Mouse (Mus musculus): ENCODE data around the gene Slc5a4a. TPM values are rescaled to one million over a fixed set of nuclear protein-coding genes. Genes with fewer than 3 reads are reported as not detected.

Gene Slc5a4a
- polyA plus RNA-seq, 2 experiments = not detected

DNA sequence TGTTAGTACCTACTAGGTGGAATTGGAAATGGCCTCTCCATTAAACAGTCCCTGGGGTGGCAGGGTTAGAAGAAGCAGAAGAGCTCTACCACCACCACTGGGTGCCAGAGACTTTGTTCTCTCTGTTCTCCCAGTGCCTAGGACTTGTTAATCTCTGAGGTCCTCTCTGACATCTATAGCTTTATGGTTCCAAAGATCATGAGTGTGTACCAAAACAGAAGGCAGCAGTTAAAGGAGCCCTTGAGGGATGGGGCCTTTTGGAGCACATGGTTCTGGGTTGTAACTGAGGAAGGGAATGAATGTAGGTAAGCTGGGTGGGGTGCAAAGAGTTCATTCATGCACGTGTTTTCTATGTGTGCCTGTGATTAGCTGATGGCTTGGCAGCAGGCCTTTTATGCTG lies 10.8 kb downstream of the Slc5a4a start:
- no peak overlapping the region for H3K9ac ChIP-seq (ENCODE audit: low read depth, low read length, severe bottlenecking)
- H3K27me3 ChIP-seq (ENCODE audit: control insufficient read depth, insufficient read depth, low read length) = no peaks in the 10 kb centered on the region
- TF ChIP-seq POLR2A (IDR thresholded peaks at IDR 0.05; ENCODE audit: borderline replicate concordance, extremely low read depth, insufficient read depth, insufficient read length) = no peak
- no peaks in the 10 kb centered on the region for H3K9me3 ChIP-seq (ENCODE audit: control insufficient read depth, low read length)
- ATAC-seq (ENCODE audit: low FRiP score, low read depth) = no peak
- no peaks in the 10 kb centered on the region for H3K4me1 ChIP-seq (ENCODE audit: control insufficient read depth, insufficient read depth, low read length)
- no peak overlapping the region for H3K27ac ChIP-seq (replicated peaks; ENCODE audit: low read depth, low read length)
- H3K4me3 ChIP-seq (replicated peaks; ENCODE audit: low read length) = no peak overlapping the region
- no peaks in the 10 kb centered on the region for H3K36me3 ChIP-seq (ENCODE audit: control insufficient read depth, insufficient read depth, low read length)
- 80% methylated on average over 1 of the region's 1 CpGs for WGBS
- H3K4me2 ChIP-seq (replicated peaks; ENCODE audit: low read depth, low read length, severe bottlenecking) = no peak overlapping the region
- no peak for DNase-seq (ENCODE audit: low spot score)

DNA sequence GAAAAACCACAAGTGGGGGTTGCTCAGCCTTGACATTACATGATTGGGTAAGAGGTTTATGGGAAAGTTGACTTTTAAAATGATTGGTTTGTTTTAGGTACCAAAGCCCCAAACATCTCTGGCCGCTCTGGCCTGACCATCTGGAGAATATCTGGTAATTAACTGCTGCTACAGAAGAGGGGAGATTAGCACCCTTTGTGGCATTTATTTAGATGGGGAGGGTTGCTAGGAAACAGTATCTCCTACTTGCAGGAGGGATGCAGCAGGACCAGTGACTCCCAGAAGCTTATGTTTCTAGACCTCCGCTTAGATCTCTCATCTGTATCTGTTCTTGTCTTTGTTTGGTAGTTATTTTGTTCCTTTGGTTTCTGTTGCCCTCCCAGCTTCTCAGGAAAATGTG lies 27.6 kb downstream of the Slc5a4a start:
- Histone ChIP-seq H3K27me3 (ENCODE audit: control insufficient read depth, insufficient read depth, low read length) (no peaks in the 10 kb centered on the region), H3K36me3 (ENCODE audit: control insufficient read depth, insufficient read depth, low read length) (no peaks in the 10 kb centered on the region), H3K4me1 (ENCODE audit: control insufficient read depth, insufficient read depth, low read length) (no peaks in the 10 kb centered on the region), H3K27ac (replicated peaks; ENCODE audit: low read depth, low read length) (no peak overlapping the region), H3K4me3 (replicated peaks; ENCODE audit: low read length) (no peak overlapping the region), H3K9ac (ENCODE audit: low read depth, low read length, severe bottlenecking) (no peak overlapping the region), H3K4me2 (replicated peaks; ENCODE audit: low read depth, low read length, severe bottlenecking) (no peak overlapping the region), H3K9me3 (ENCODE audit: control insufficient read depth, low read length) (no peaks in the 10 kb centered on the region)
- 51% methylated on average over 2 of the region's 2 CpGs for WGBS
- DNase-seq (ENCODE audit: low spot score) (no peak), ATAC-seq (ENCODE audit: low FRiP score, low read depth) (no peak)
- TF ChIP-seq POLR2A (IDR thresholded peaks at IDR 0.05; ENCODE audit: borderline replicate concordance, extremely low read depth, insufficient read depth, insufficient read length) = no peak

DNA sequence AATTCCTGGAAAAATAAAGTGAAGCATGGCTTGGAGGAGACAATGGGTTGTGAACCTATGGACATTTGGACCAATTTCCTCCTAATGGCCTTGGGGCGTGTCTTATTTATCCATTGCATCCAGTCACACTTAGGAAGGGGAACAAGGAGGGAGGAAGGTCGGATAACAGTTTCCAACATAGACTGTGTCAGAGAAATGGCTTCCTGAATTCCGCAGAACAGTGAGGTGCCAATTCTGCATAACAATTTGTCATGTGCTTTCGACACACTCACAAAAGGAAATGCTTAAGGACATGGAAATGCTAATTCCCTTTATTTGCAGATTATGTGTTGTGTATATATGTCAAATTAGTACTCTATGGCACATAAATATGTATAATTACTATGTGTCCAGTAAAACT lies 38.0 kb downstream of the Slc5a4a start:
- Histone ChIP-seq H3K27me3 (ENCODE audit: control insufficient read depth, insufficient read depth, low read length) (no peaks in the 10 kb centered on the region), H3K4me2 (replicated peaks; ENCODE audit: low read depth, low read length, severe bottlenecking) (no peak overlapping the region), H3K9ac (ENCODE audit: low read depth, low read length, severe bottlenecking) (no peak overlapping the region), H3K9me3 (ENCODE audit: control insufficient read depth, low read length) (no peaks in the 10 kb centered on the region), H3K36me3 (ENCODE audit: control insufficient read depth, insufficient read depth, low read length) (no peaks in the 10 kb centered on the region), H3K27ac (replicated peaks; ENCODE audit: low read depth, low read length) (no peak overlapping the region), H3K4me1 (ENCODE audit: control insufficient read depth, insufficient read depth, low read length) (no peaks in the 10 kb centered on the region), H3K4me3 (replicated peaks; ENCODE audit: low read length) (no peak overlapping the region)
- TF ChIP-seq POLR2A (IDR thresholded peaks at IDR 0.05; ENCODE audit: borderline replicate concordance, extremely low read depth, insufficient read depth, insufficient read length) = no peak
- ATAC-seq (ENCODE audit: low FRiP score, low read depth) (no peak), DNase-seq (ENCODE audit: low spot score) (no peak)
- 82% methylated on average over 4 of the region's 4 CpGs for WGBS

DNA sequence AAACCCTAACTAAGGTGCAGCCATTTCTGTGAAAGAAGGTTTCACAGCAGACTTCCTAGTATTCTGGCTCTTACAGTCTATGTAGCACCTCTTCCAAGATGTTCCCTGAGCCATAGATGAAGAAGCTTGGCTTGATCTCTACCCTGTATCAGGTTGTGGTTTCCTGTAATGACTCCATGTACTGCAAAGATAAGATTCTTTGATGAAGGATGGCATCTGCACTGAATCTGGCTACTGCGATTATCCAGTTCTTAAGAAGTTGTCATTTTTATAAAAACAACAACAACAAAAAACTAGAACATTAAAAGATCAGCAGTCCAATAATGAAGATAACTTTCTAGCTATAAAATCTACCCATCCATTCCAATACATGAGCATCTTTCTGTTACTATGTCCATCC lies 40.8 kb downstream of the Slc5a4a start:
- ATAC-seq (ENCODE audit: low FRiP score, low read depth) = no peak
- Histone ChIP-seq H3K36me3 (ENCODE audit: control insufficient read depth, insufficient read depth, low read length) (no peaks in the 10 kb centered on the region), H3K9me3 (ENCODE audit: control insufficient read depth, low read length) (no peaks in the 10 kb centered on the region), H3K27me3 (ENCODE audit: control insufficient read depth, insufficient read depth, low read length) (no peaks in the 10 kb centered on the region), H3K4me2 (replicated peaks; ENCODE audit: low read depth, low read length, severe bottlenecking) (no peak overlapping the region), H3K9ac (ENCODE audit: low read depth, low read length, severe bottlenecking) (no peak overlapping the region), H3K4me3 (replicated peaks; ENCODE audit: low read length) (no peak overlapping the region), H3K4me1 (ENCODE audit: control insufficient read depth, insufficient read depth, low read length) (no peaks in the 10 kb centered on the region), H3K27ac (replicated peaks; ENCODE audit: low read depth, low read length) (no peak overlapping the region)
- WGBS = 92% methylated on average over 1 of the region's 1 CpGs
- TF ChIP-seq POLR2A (IDR thresholded peaks at IDR 0.05; ENCODE audit: borderline replicate concordance, extremely low read depth, insufficient read depth, insufficient read length) = no peak
- DNase-seq (ENCODE audit: low spot score) = no peak

DNA sequence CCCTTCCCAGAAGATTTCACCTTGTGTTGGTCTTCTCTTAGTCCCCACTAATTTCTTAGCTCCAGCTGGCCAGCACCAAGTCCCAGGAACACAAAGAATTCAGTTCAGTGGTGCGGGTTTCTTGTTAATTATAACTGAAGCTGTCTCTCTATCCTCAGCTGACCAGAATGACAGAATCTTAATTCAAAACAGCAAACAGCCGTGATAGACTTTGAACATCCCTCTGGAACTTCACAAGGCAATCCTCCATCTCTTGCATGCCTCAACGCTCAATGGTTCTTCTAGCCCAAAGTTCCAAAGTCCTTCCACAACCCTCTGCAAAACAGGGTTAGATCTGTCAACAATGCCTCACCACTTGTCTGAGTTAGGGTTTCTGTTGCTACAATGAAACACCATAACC lies 54.2 kb downstream of the Slc5a4a start:
- WGBS = 86% methylated on average over 3 of the region's 3 CpGs
- ATAC-seq (ENCODE audit: low FRiP score, low read depth) (no peak), DNase-seq (ENCODE audit: low spot score) (no peak)
- Histone ChIP-seq H3K4me1 (ENCODE audit: control insufficient read depth, insufficient read depth, low read length) (no peaks in the 10 kb centered on the region), H3K27ac (replicated peaks; ENCODE audit: low read depth, low read length) (no peak overlapping the region), H3K36me3 (ENCODE audit: control insufficient read depth, insufficient read depth, low read length) (peaks cover under 1% of the 10 kb centered on the region; the same call in 1 of the 2 replicates), H3K4me2 (replicated peaks; ENCODE audit: low read depth, low read length, severe bottlenecking) (no peak overlapping the region), H3K9ac (ENCODE audit: low read depth, low read length, severe bottlenecking) (no peak overlapping the region), H3K9me3 (ENCODE audit: control insufficient read depth, low read length) (no peaks in the 10 kb centered on the region), H3K27me3 (ENCODE audit: control insufficient read depth, insufficient read depth, low read length) (no peaks in the 10 kb centered on the region), H3K4me3 (replicated peaks; ENCODE audit: low read length) (no peak overlapping the region)
- no peak for TF ChIP-seq POLR2A (IDR thresholded peaks at IDR 0.05; ENCODE audit: borderline replicate concordance, extremely low read depth, insufficient read depth, insufficient read length)

DNA sequence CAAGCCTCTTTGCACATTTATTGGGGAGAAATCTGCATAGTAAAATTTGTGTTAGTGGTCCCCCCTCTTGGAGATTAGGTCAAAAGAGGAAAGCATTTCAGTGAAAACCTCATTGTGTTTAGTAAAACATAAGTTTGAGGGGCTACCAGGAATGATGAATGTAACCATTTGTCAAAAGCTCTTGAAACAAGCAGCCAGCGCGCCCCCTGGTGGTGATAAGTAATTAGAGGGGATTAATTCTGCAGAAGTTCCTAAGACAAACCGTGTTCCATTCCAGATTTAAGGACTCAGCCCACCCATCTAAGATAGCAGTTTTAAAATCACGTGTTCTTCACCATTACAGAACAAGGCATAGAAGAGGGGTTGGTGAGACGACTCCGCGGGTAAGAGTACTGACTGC lies 54.7 kb downstream of the Slc5a4a start:
- no peaks in the 10 kb centered on the region for H3K4me1 ChIP-seq (ENCODE audit: control insufficient read depth, insufficient read depth, low read length)
- no peaks in the 10 kb centered on the region for H3K9me3 ChIP-seq (ENCODE audit: control insufficient read depth, low read length)
- H3K9ac ChIP-seq (ENCODE audit: low read depth, low read length, severe bottlenecking) = no peak overlapping the region
- H3K27ac ChIP-seq (replicated peaks; ENCODE audit: low read depth, low read length) = no peak overlapping the region
- DNase-seq (ENCODE audit: low spot score) = peak; percentile 72
- no peak for TF ChIP-seq POLR2A (IDR thresholded peaks at IDR 0.05; ENCODE audit: borderline replicate concordance, extremely low read depth, insufficient read depth, insufficient read length)
- H3K4me2 ChIP-seq (replicated peaks; ENCODE audit: low read depth, low read length, severe bottlenecking) = no peak overlapping the region
- no peaks in the 10 kb centered on the region for H3K27me3 ChIP-seq (ENCODE audit: control insufficient read depth, insufficient read depth, low read length)
- 20% methylated on average over 7 of the region's 7 CpGs for whole genome bisulfite sequencing
- H3K36me3 ChIP-seq (ENCODE audit: control insufficient read depth, insufficient read depth, low read length) = peaks cover 6% of the 10 kb centered on the region; the same call in 1 of the 2 replicates
- no peak overlapping the region for H3K4me3 ChIP-seq (replicated peaks; ENCODE audit: low read length)
- no peak for ATAC-seq (ENCODE audit: low FRiP score, low read depth)
